Mouse (Mus musculus): Measurements from ENCODE around the gene Sema4a. TPM values are rescaled to one million over a fixed set of nuclear protein-coding genes. Genes with fewer than 3 reads are reported as not detected.

Sema4a gene
- polyA plus RNA-seq, 1 experiment from 2014 or later: 16.3 TPM

DNA sequence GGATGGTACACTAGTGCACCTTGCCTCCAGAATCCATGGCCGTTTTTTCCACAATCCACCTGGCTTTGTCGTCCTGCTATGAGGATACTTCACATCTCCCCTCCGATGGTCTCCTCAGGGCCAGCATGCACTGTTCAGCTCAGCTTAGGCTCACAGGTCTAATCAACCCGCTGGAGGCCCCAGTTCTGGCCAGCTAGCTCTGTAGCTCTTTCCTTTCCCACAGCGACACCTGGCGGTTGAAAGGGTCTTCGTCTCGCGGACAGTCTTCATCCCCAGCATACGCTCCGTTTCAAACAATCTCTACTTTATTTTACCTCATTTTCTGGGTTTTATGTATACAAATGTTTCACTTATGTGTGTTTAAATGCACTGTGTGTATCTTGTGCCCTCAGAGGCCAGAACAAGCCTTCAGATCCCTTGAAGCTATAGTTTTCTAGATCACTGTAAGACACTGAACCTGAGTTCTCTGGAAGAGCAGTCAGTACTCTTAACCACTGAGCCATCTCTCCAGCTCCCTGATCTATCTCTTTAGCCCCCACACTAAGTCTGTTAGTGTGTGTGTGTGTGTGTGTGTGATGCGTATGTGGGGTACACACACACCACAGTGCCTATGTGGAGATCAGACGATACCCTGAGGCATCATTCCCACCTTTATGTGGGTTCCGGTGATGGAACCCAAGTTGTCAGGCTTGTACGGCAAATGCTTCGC lies 6.3 kb upstream of the Sema4a start:
- ATAC-seq (replicated peaks): peak; percentile 83
- Histone ChIP-seq H3K9ac (replicated peaks) (no peak overlapping the region), H3K36me3 (no peaks in the 10 kb centered on the region), H3K27me3 (no peaks in the 10 kb centered on the region), H3K9me3 (no peaks in the 10 kb centered on the region), H3K4me1 (no peaks in the 10 kb centered on the region), H3K4me3 (no peak overlapping the region), H3K4me2 (replicated peaks) (no peak overlapping the region), H3K27ac (replicated peaks) (no peak overlapping the region)
- 27% methylated on average over 16 of the region's 16 CpGs for WGBS

GRCm38 (mm10) chr3:88465127-88465526 lies 4.1 kb upstream of the Sema4a start:
- no peak overlapping the region for H3K4me3 ChIP-seq
- no peak for ATAC-seq (replicated peaks)
- no peaks in the 10 kb centered on the region for H3K27me3 ChIP-seq
- H3K4me2 ChIP-seq (replicated peaks): no peak overlapping the region
- 85% methylated on average over 2 of the region's 2 CpGs for WGBS
- no peak overlapping the region for H3K9ac ChIP-seq (replicated peaks)
- H3K9me3 ChIP-seq: no peaks in the 10 kb centered on the region
- no peaks in the 10 kb centered on the region for H3K36me3 ChIP-seq
- 0 out of 2 replicates have a peak, but pooled peaks cover 7% of the 10 kb centered on the region for H3K4me1 ChIP-seq
- H3K27ac ChIP-seq (replicated peaks): no peak overlapping the region

DNA sequence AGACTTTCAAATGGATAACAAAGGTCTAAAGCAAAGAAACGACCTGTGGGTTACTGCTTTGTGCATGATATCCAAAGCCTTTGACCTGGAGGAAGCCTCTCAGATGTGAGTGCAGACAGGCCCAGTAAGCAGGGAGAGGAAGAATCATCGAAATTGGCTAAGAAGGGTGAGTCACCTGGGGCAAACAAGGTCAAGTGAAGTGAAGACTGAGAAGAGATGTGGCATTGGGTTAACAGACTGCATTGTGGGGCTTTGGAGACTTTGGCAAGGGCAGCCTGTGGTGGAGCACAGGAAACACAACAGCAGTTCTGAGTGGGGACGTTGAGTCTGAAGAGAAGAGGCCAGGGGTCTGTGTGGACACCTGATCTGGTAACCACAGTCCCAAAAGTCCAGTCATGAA lies 3.4 kb upstream of the Sema4a start:
- no peak for ATAC-seq (replicated peaks)
- H3K4me3 ChIP-seq: no peak overlapping the region
- H3K9me3 ChIP-seq: no peaks in the 10 kb centered on the region
- 52% methylated on average over 3 of the region's 3 CpGs for WGBS
- no peaks in the 10 kb centered on the region for H3K27me3 ChIP-seq
- H3K4me1 ChIP-seq: 0 out of 2 replicates have a peak, but pooled peaks cover 7% of the 10 kb centered on the region
- H3K27ac ChIP-seq (replicated peaks): no peak overlapping the region
- no peaks in the 10 kb centered on the region for H3K36me3 ChIP-seq
- no peak overlapping the region for H3K4me2 ChIP-seq (replicated peaks)
- no peak overlapping the region for H3K9ac ChIP-seq (replicated peaks)

- WGBS: 89% methylated on average over 5 of the region's 5 CpGs
- Histone ChIP-seq H3K4me1 (peaks cover 36% of the 10 kb centered on the region), H3K9ac (replicated peaks) (no peak overlapping the region)
These were observed 953 bp downstream of the Sema4a start for GRCm38 (mm10) chr3:88460029-88460428.

GRCm38 (mm10) chr3:88458778-88459219 lies 2.2 kb downstream of the Sema4a start:
- 4% methylated on average over 14 of the region's 14 CpGs for WGBS

More at GRCm38 (mm10) chr3:88460029-88460428, 953 bp downstream of the Sema4a start:
- H3K36me3 ChIP-seq: no peaks in the 10 kb centered on the region
- no peaks in the 10 kb centered on the region for H3K9me3 ChIP-seq
- no peak overlapping the region for H3K4me3 ChIP-seq
- no peak overlapping the region for H3K27ac ChIP-seq (replicated peaks)
- no peak overlapping the region for H3K4me2 ChIP-seq (replicated peaks)
- ATAC-seq (replicated peaks): no peak
- no peaks in the 10 kb centered on the region for H3K27me3 ChIP-seq

GRCm38 (mm10) chr3:88456746-88457532 lies 4.0 kb downstream of the Sema4a start:
- WGBS: 74% methylated on average over 7 of the region's 7 CpGs
- no peaks in the 10 kb centered on the region for H3K36me3 ChIP-seq

More at GRCm38 (mm10) chr3:88458778-88459219, 2.2 kb downstream of the Sema4a start:
- H3K36me3 ChIP-seq: no peaks in the 10 kb centered on the region
- peak overlapping the region; percentile 50 for H3K4me3 ChIP-seq
- no peaks in the 10 kb centered on the region for H3K27me3 ChIP-seq
- peak overlapping the region; percentile 46 for H3K4me2 ChIP-seq (replicated peaks)
- H3K9me3 ChIP-seq: no peaks in the 10 kb centered on the region
- peak overlapping the region; percentile 57 for H3K9ac ChIP-seq (replicated peaks)
- ATAC-seq (replicated peaks): peak; percentile 82
- peaks cover 36% of the 10 kb centered on the region for H3K4me1 ChIP-seq
- peak overlapping the region; percentile 69 for H3K27ac ChIP-seq (replicated peaks)

GRCm38 (mm10) chr3:88456313-88456712 lies 4.7 kb downstream of the Sema4a start:
- H3K9ac ChIP-seq (replicated peaks): no peak overlapping the region
- no peak overlapping the region for H3K4me3 ChIP-seq
- no peak overlapping the region for H3K4me2 ChIP-seq (replicated peaks)
- no peak overlapping the region for H3K27ac ChIP-seq (replicated peaks)
- H3K9me3 ChIP-seq: no peaks in the 10 kb centered on the region
- ATAC-seq (replicated peaks): no peak
- peaks cover 35% of the 10 kb centered on the region for H3K4me1 ChIP-seq
- no peaks in the 10 kb centered on the region for H3K36me3 ChIP-seq
- H3K27me3 ChIP-seq: no peaks in the 10 kb centered on the region
- WGBS: 95% methylated on average over 8 of the region's 8 CpGs

More at GRCm38 (mm10) chr3:88456746-88457532, 4.0 kb downstream of the Sema4a start:
- H3K27ac ChIP-seq (replicated peaks): no peak overlapping the region
- H3K4me3 ChIP-seq: peak overlapping the region; percentile 50
- peak overlapping the region; percentile 57; the same call in 1 of the 2 replicates for H3K9ac ChIP-seq (replicated peaks)
- no peak for ATAC-seq (replicated peaks)
- H3K4me2 ChIP-seq (replicated peaks): peak overlapping the region; percentile 46
- H3K4me1 ChIP-seq: peaks cover 36% of the 10 kb centered on the region
- H3K9me3 ChIP-seq: no peaks in the 10 kb centered on the region
- H3K27me3 ChIP-seq: no peaks in the 10 kb centered on the region

GRCm38 (mm10) chr3:88455588-88456264 lies 5.3 kb downstream of the Sema4a start:
- Histone ChIP-seq H3K4me2 (replicated peaks) (no peak overlapping the region), H3K9ac (replicated peaks) (no peak overlapping the region), H3K4me1 (peaks cover 29% of the 10 kb centered on the region), H3K9me3 (no peaks in the 10 kb centered on the region), H3K27me3 (no peaks in the 10 kb centered on the region), H3K4me3 (no peak overlapping the region), H3K36me3 (no peaks in the 10 kb centered on the region), H3K27ac (replicated peaks) (no peak overlapping the region)
- no peak for ATAC-seq (replicated peaks)
- WGBS: 81% methylated on average over 18 of the region's 18 CpGs

GRCm38 (mm10) chr3:88454762-88455587 lies 6.0 kb downstream of the Sema4a start:
- no peak for ATAC-seq (replicated peaks)
- no peak overlapping the region for H3K4me2 ChIP-seq (replicated peaks)
- H3K9ac ChIP-seq (replicated peaks): no peak overlapping the region
- WGBS: 55% methylated on average over 9 of the region's 9 CpGs
- H3K27me3 ChIP-seq: no peaks in the 10 kb centered on the region
- peaks cover 33% of the 10 kb centered on the region for H3K4me1 ChIP-seq
- no peak overlapping the region for H3K4me3 ChIP-seq
- no peak overlapping the region for H3K27ac ChIP-seq (replicated peaks)
- H3K36me3 ChIP-seq: no peaks in the 10 kb centered on the region
- H3K9me3 ChIP-seq: no peaks in the 10 kb centered on the region

- WGBS: 82% methylated on average over 8 of the region's 8 CpGs
- Histone ChIP-seq H3K36me3 (no peaks in the 10 kb centered on the region), H3K27ac (replicated peaks) (no peak overlapping the region), H3K9ac (replicated peaks) (no peak overlapping the region), H3K4me1 (peaks cover 36% of the 10 kb centered on the region), H3K4me2 (replicated peaks) (no peak overlapping the region), H3K9me3 (no peaks in the 10 kb centered on the region), H3K27me3 (no peaks in the 10 kb centered on the region), H3K4me3 (no peak overlapping the region)
- no peak for ATAC-seq (replicated peaks)
These were observed 7.0 kb downstream of the Sema4a start for GRCm38 (mm10) chr3:88453986-88454385.

GRCm38 (mm10) chr3:88453369-88453768 lies 7.6 kb downstream of the Sema4a start:
- Histone ChIP-seq H3K27me3 (no peaks in the 10 kb centered on the region), H3K36me3 (no peaks in the 10 kb centered on the region), H3K4me3 (no peak overlapping the region), H3K4me2 (replicated peaks) (no peak overlapping the region), H3K27ac (replicated peaks) (no peak overlapping the region), H3K9ac (replicated peaks) (no peak overlapping the region), H3K9me3 (no peaks in the 10 kb centered on the region), H3K4me1 (peaks cover 31% of the 10 kb centered on the region)
- WGBS: 68% methylated on average over 8 of the region's 8 CpGs
- no peak for ATAC-seq (replicated peaks)

All from forebrain, embryonic 15.5 days (tissue).